11 mouse cellular contexts compared by ENCODE assay signal in genomic region chr13:36086608-36087391, GRCm38 (mm10). TPM values are rescaled to one million over a fixed set of nuclear protein-coding genes. Genes with fewer than 3 reads are reported as not detected.
DNase-seq lines count a peak whose midpoint lies in the region; ATAC-seq lines count a peak whose summit lies in the region.
"Had no signal": no experiment of that assay in that cellular context is flagged by ENCODE, and none has a peak within 500 bp of the region (broad histone marks: within the 10 kb centered on the region; RNA-seq: fewer than 3 reads in every experiment).

No protein-coding gene starts in this region.

- no peaks in the 10 kb centered on the region for H3K4me1 ChIP-seq in forebrain, embryonic 13.5 days
- H3K4me1 ChIP-seq: neural tube, embryonic 13.5 days had no signal

- intact Hi-C loops in heart, postnatal 36 days (cut with DNase I) = no loop called here

- H3K4me3 ChIP-seq in forebrain, embryonic 13.5 days = no peak overlapping the region
- H3K4me3 ChIP-seq: neural tube, embryonic 13.5 days had no signal

- H3K4me2 ChIP-seq in forebrain, embryonic 13.5 days = no peak overlapping the region
- H3K4me2 ChIP-seq: neural tube, embryonic 13.5 days had no signal

- ATAC-seq in forebrain, embryonic 13.5 days = no peak

- 94% methylated on average over 5 of the region's 5 CpGs for WGBS in forebrain, embryonic 13.5 days

- no peaks in the 10 kb centered on the region for H3K9me3 ChIP-seq in forebrain, embryonic 13.5 days (replicated peaks)
- H3K9me3 ChIP-seq: neural tube, embryonic 13.5 days had no signal

- peaks cover 35% of the 10 kb centered on the region for H3K36me3 ChIP-seq in forebrain, embryonic 13.5 days (ENCODE audit: poor library complexity, severe bottlenecking)

- H3K9ac ChIP-seq in forebrain, embryonic 13.5 days = no peak overlapping the region
- H3K9ac ChIP-seq: neural tube, embryonic 13.5 days had no signal

- no peak overlapping the region for H3K27ac ChIP-seq in forebrain, embryonic 13.5 days
- H3K27ac ChIP-seq: macrophage; neural tube, embryonic 13.5 days had no signal

- DNase-seq in heart, adult 18-20 months = peak; percentile 25 to 43
- no peak for DNase-seq in heart, postnatal 36 days
- peak; percentile 30 for DNase-seq in MEL-GATA-1-ER (ENCODE audit: extremely low read depth, low read depth)
- DNase-seq in fibroblast of lung, adult 2 months (ENCODE audit: low read depth) = peak; percentile 58
- DNase-seq in lung, postnatal 36 days = peak; percentile 65
- DNase-seq in spleen, postnatal 14 days (ENCODE audit: low spot score in 2 of 2) = no peak
- no peak for DNase-seq in embryo, embryonic 9.5 days (ENCODE audit: extremely low spot score)
- DNase-seq: embryo, embryonic 11 days had no signal

- H3K27me3 ChIP-seq in forebrain, embryonic 13.5 days = no peaks in the 10 kb centered on the region
- H3K27me3 ChIP-seq: neural tube, embryonic 13.5 days had no signal

RNA-seq across cellular contexts. Expression of gene Fars2, which starts 30.4 kb away (rescaled TPM):
- total RNA-seq in heart, adult 18-20 months (2021) = 10 to 100 TPM; 80.0 to 86.2 TPM
- 10 to 100 TPM; 79.2 to 87.6 TPM for total RNA-seq in heart, postnatal 36 days (2021)
- polyA plus RNA-seq in forebrain, embryonic 13.5 days (2015; fragmentation: Nextera tagmentation; extraction: Ambion mirVana) = 31.1 and 32.6 TPM in 2 replicates

RNA-seq across cellular contexts. Expression of gene Lyrm4, which starts 30.5 kb away (rescaled TPM):
- total RNA-seq in heart, adult 18-20 months (2021) = 10 to 100 TPM; 10.9 to 12.0 TPM
- total RNA-seq in heart, postnatal 36 days (2021) = 10 to 100 TPM in 1 of 2 experiments, 1 to 10 TPM in 1; 9.8 to 10.7 TPM
- polyA plus RNA-seq in forebrain, embryonic 13.5 days (2015; fragmentation: Nextera tagmentation; extraction: Ambion mirVana) = 31.3 and 32.0 TPM in 2 replicates

Comparison
In these comparisons a context has a peak if more than half of its experiments do, and no peak if none do; other contexts are left out.
1. DNase-seq: peak in heart, adult 18-20 months (2 of 2), MEL-GATA-1-ER (single experiment), fibroblast of lung, adult 2 months (single experiment) and lung, postnatal 36 days (single experiment); none in heart, postnatal 36 days (0 of 2), spleen, postnatal 14 days (0 of 2) and embryo, embryonic 9.5 days (single experiment).